Mouse (Mus musculus): ENCODE data around the gene Slc22a15. TPM values are rescaled to one million over a fixed set of nuclear protein-coding genes. Genes with fewer than 3 reads are reported as not detected.

The Slc22a15 gene
- 1.2 and 1.6 TPM in 2 replicates for polyA plus RNA-seq (2021; fragmentation: Nextera tagmentation)
- long read RNA-seq, experiment 1, partial matches to known transcripts, result 0 of 3 reads
- long read RNA-seq, experiment 1, other reads (novel, unspliced or antisense), result 1 of 3 reads
- long read RNA-seq, experiment 2, full-length matches to known transcripts, result 9 of 10 reads
- long read RNA-seq, experiment 2, partial matches to known transcripts, result 0 of 10 reads
- long read RNA-seq, experiment 2, other reads (novel, unspliced or antisense), result 1 of 10 reads

GRCm38 (mm10) chr3:101923843-101924740 lies at the start of gene Slc22a15:
Gene Slc22a15, minus strand, starts transcription at chr3:101924453.

DNA sequence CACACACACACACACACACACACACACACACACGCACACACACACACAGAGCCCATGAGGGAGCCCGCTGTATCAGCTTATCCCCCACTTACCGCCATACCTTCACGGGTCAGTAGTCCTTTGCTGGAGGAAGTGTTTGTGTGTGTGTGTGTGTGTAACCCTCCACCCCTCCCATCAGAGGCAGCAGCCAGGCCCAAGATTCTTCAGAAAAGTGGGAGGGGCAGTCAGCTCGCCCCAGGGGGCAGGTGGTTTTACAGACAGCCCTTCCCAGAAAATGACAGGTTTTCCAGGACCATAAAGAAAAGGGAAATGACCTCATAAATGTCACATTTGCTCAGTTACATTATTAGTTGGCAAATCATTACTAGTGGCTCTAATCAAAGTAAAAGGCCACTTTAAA lies 75.4 kb downstream of the Slc22a15 start, which contains the start of gene Mab21l3:
Gene Mab21l3, minus strand, starts transcription at position 144 of the 400 bp plus-strand sequence.

Other genes with a start within 250 kb of the Slc22a15 start
- gene Mab21l3, start 75.5 kb downstream of the Slc22a15 start, polyA plus RNA-seq (2021; fragmentation: Nextera tagmentation), result not detected in 2 replicates
- gene Nhlh2, start 85.6 kb upstream of the Slc22a15 start, polyA plus RNA-seq (2021; fragmentation: Nextera tagmentation), result 0.51 and 0.53 TPM in 2 replicates
- gene Casq2, start 162.0 kb upstream of the Slc22a15 start, polyA plus RNA-seq (2021; fragmentation: Nextera tagmentation), result 0.65 and 0.83 TPM in 2 replicates

Data from layer of hippocampus, adult 6 months (tissue).